10 mouse cellular contexts compared by ENCODE assay signal in the genomic region with DNA sequence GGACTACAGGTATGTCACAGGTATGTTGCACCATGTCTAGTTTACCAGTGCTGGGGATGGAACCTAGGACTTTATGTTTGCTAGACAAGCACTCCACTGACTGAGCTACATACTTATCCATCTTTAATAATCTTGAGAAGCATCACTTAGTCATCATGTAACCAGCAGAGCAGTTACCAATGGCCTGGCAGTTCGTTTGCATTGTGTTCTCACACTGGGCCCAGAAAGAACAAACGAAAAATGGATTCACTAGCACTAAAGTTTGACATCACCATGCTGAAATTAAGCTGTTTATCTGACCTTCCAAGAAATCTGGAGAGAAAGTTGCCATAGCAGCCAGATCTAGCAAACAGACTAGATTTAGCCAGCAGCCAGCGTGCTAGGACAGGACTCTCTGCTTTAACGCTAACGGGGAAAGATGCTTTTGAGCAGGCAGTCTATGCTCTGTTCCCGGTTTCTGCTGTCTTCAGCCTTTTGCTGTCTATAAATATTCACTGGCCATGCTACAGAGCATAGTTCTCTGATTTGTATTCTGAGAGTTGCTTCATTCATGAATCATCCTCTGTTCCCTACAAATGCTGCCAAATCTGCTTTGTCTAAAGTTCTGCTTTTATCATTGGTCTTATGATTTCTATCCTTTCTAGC.
DNase-seq lines count a peak whose midpoint lies in the region; ATAC-seq lines count a peak whose summit lies in the region.
"Had no signal": no experiment of that assay in that cellular context is flagged by ENCODE, and none has a peak within 500 bp of the region (broad histone marks: within the 10 kb centered on the region; RNA-seq: fewer than 3 reads in every experiment).

No protein-coding gene starts in this region.

- H3K4me2 ChIP-seq in embryonic facial prominence, embryonic 14.5 days (ENCODE audit: low read depth, low read length), result no peak overlapping the region
- H3K4me2 ChIP-seq in intestine, embryonic 16.5 days (ENCODE audit: low read depth, low read length), result no peak overlapping the region
- H3K4me2 ChIP-seq in neural tube, embryonic 15.5 days, result no peak overlapping the region
- H3K4me2 ChIP-seq: liver, embryonic 15.5 days had no signal

- peak; percentile 59 for DNase-seq in embryonic facial prominence, embryonic 14.5 days (ENCODE audit: low spot score)
- DNase-seq in embryonic facial prominence, embryonic 10.5 days (ENCODE audit: low spot score), result no peak
- peak; percentile 35 for DNase-seq in layer of hippocampus, adult 11-12 months (ENCODE audit: low spot score)
- DNase-seq in layer of hippocampus, postnatal 25 days (ENCODE audit: extremely low spot score in 1 of 2, low spot score in 1 of 2), result no peak

- peaks cover 6% of the 10 kb centered on the region for H3K4me1 ChIP-seq in embryonic facial prominence, embryonic 14.5 days (ENCODE audit: control insufficient read depth, insufficient read depth, low read length)
- peaks cover 13% of the 10 kb centered on the region for H3K4me1 ChIP-seq in embryonic facial prominence, embryonic 10.5 days
- H3K4me1 ChIP-seq in intestine, embryonic 16.5 days (ENCODE audit: control insufficient read depth, insufficient read depth, low read length), result peaks cover 2% of the 10 kb centered on the region; the same call in 1 of the 2 replicates
- 0 out of 2 replicates have a peak, but pooled peaks cover 3% of the 10 kb centered on the region for H3K4me1 ChIP-seq in neural tube, embryonic 15.5 days
- H3K4me1 ChIP-seq: liver, embryonic 15.5 days had no signal

- H3K27ac ChIP-seq in embryonic facial prominence, embryonic 14.5 days (replicated peaks; ENCODE audit: low read depth, low read length), result no peak overlapping the region
- no peak overlapping the region for H3K27ac ChIP-seq in embryonic facial prominence, embryonic 10.5 days (replicated peaks)
- peak overlapping the region; percentile 20; the same call in 1 of the 2 replicates for H3K27ac ChIP-seq in intestine, embryonic 16.5 days (ENCODE audit: low read length)
- H3K27ac ChIP-seq in neural tube, embryonic 15.5 days (replicated peaks), result 0 out of 2 replicates have a peak overlapping the region, but pooled peaks have one; percentile 23
- H3K27ac ChIP-seq: heart, adult 2 months; liver, embryonic 15.5 days had no signal

- no peak for ATAC-seq in embryonic facial prominence, embryonic 14.5 days (ENCODE audit: low read depth)
- peak; percentile 52; the same call in 1 of the 2 replicates for ATAC-seq in intestine, embryonic 16.5 days
- peak; percentile 70 for ATAC-seq in neural tube, embryonic 15.5 days (ENCODE audit: low FRiP score)
- no peak for ATAC-seq in activated CD4-positive, CD25-positive, alpha-beta regulatory T cell, adult 4 months
- no peak for ATAC-seq in megakaryocyte progenitor cell, adult 5-6 weeks (replicated peaks; ENCODE audit: poor library complexity)

- H3K4me3 ChIP-seq in embryonic facial prominence, embryonic 14.5 days (ENCODE audit: low read depth, low read length), result no peak overlapping the region
- no peak overlapping the region for H3K4me3 ChIP-seq in embryonic facial prominence, embryonic 10.5 days
- no peak overlapping the region for H3K4me3 ChIP-seq in intestine, embryonic 16.5 days (ENCODE audit: low read length)
- H3K4me3 ChIP-seq in neural tube, embryonic 15.5 days (replicated peaks), result no peak overlapping the region
- H3K4me3 ChIP-seq: heart, adult 2 months; liver, embryonic 15.5 days had no signal

- 71% methylated on average over 6 of the region's 6 CpGs for WGBS in embryonic facial prominence, embryonic 14.5 days
- WGBS in embryonic facial prominence, embryonic 10.5 days, result 91% methylated on average over 6 of the region's 6 CpGs
- 45% methylated on average over 6 of the region's 6 CpGs for WGBS in intestine, embryonic 16.5 days
- WGBS in neural tube, embryonic 15.5 days, result 65% methylated on average over 6 of the region's 6 CpGs

- no peaks in the 10 kb centered on the region for H3K9me3 ChIP-seq in embryonic facial prominence, embryonic 14.5 days (ENCODE audit: control insufficient read depth, low read length)
- H3K9me3 ChIP-seq in embryonic facial prominence, embryonic 10.5 days, result peaks cover 5% of the 10 kb centered on the region; the same call in 1 of the 2 replicates
- no peaks in the 10 kb centered on the region for H3K9me3 ChIP-seq in intestine, embryonic 16.5 days (ENCODE audit: control insufficient read depth, low read length)
- H3K9me3 ChIP-seq in neural tube, embryonic 15.5 days (replicated peaks), result no peaks in the 10 kb centered on the region
- H3K9me3 ChIP-seq: liver, embryonic 15.5 days had no signal

- H3K9ac ChIP-seq in embryonic facial prominence, embryonic 14.5 days (ENCODE audit: low read depth, low read length), result no peak overlapping the region
- no peak overlapping the region for H3K9ac ChIP-seq in intestine, embryonic 16.5 days (ENCODE audit: low read depth, low read length)
- no peak overlapping the region for H3K9ac ChIP-seq in neural tube, embryonic 15.5 days (replicated peaks)
- H3K9ac ChIP-seq: liver, embryonic 15.5 days had no signal

- H3K27me3 ChIP-seq in embryonic facial prominence, embryonic 14.5 days (replicated peaks; ENCODE audit: control insufficient read depth, insufficient read depth, low read length), result no peaks in the 10 kb centered on the region
- H3K27me3 ChIP-seq in embryonic facial prominence, embryonic 10.5 days (replicated peaks; ENCODE audit: low read depth, poor library complexity, severe bottlenecking), result no peaks in the 10 kb centered on the region
- no peaks in the 10 kb centered on the region for H3K27me3 ChIP-seq in intestine, embryonic 16.5 days (replicated peaks; ENCODE audit: control insufficient read depth, insufficient read depth, low read length)
- H3K27me3 ChIP-seq in neural tube, embryonic 15.5 days (replicated peaks), result no peaks in the 10 kb centered on the region
- H3K27me3 ChIP-seq: liver, embryonic 15.5 days had no signal

- no peaks in the 10 kb centered on the region for H3K36me3 ChIP-seq in embryonic facial prominence, embryonic 14.5 days (ENCODE audit: control insufficient read depth, insufficient read depth, low read length)
- no peaks in the 10 kb centered on the region for H3K36me3 ChIP-seq in embryonic facial prominence, embryonic 10.5 days (replicated peaks)
- no peaks in the 10 kb centered on the region for H3K36me3 ChIP-seq in intestine, embryonic 16.5 days (ENCODE audit: control insufficient read depth, insufficient read depth, low read length)
- no peaks in the 10 kb centered on the region for H3K36me3 ChIP-seq in neural tube, embryonic 15.5 days
- H3K36me3 ChIP-seq: liver, embryonic 15.5 days had no signal

Comparison
In these comparisons a context has a peak if more than half of its experiments do, and no peak if none do; other contexts are left out.
1. DNase-seq: peak in embryonic facial prominence, embryonic 14.5 days (single experiment) and layer of hippocampus, adult 11-12 months (single experiment); none in embryonic facial prominence, embryonic 10.5 days (single experiment) and layer of hippocampus, postnatal 25 days (0 of 2).
2. ATAC-seq: peak in intestine, embryonic 16.5 days (single experiment) and neural tube, embryonic 15.5 days (single experiment); none in embryonic facial prominence, embryonic 14.5 days (single experiment), activated CD4-positive, CD25-positive, alpha-beta regulatory T cell, adult 4 months (single experiment) and megakaryocyte progenitor cell, adult 5-6 weeks (single experiment).
3. H3K27ac ChIP-seq: peak in intestine, embryonic 16.5 days (single experiment) and neural tube, embryonic 15.5 days (single experiment); none in embryonic facial prominence, embryonic 14.5 days (single experiment) and embryonic facial prominence, embryonic 10.5 days (single experiment).